13 mouse cellular contexts compared by ENCODE assay signal in genomic region chrX:11269074-11269473, GRCm38 (mm10). TPM values are rescaled to one million over a fixed set of nuclear protein-coding genes. Genes with fewer than 3 reads are reported as not detected.
DNase-seq lines count a peak whose midpoint lies in the region; ATAC-seq lines count a peak whose summit lies in the region.
"Had no signal": no experiment of that assay in that cellular context is flagged by ENCODE, and none has a peak within 500 bp of the region (broad histone marks: within the 10 kb centered on the region; RNA-seq: fewer than 3 reads in every experiment).

No protein-coding gene starts in this region.

- H3K27me3 ChIP-seq in hindbrain, embryonic 15.5 days: peaks cover 3% of the 10 kb centered on the region; the same call in 1 of the 2 replicates
- peaks cover 13% of the 10 kb centered on the region for H3K27me3 ChIP-seq in hindbrain, embryonic 12.5 days

- no peaks in the 10 kb centered on the region for H3K4me1 ChIP-seq in hindbrain, embryonic 15.5 days (replicated peaks)
- H3K4me1 ChIP-seq in hindbrain, embryonic 12.5 days: no peaks in the 10 kb centered on the region
- H3K4me1 ChIP-seq: heart, embryonic 15.5 days had no signal

- H3K9ac ChIP-seq in hindbrain, embryonic 15.5 days: no peak overlapping the region
- H3K9ac ChIP-seq in hindbrain, embryonic 12.5 days: no peak overlapping the region
- H3K9ac ChIP-seq: heart, embryonic 15.5 days; neural tube, embryonic 13.5 days had no signal

- H3K4me2 ChIP-seq in hindbrain, embryonic 15.5 days: no peak overlapping the region
- H3K4me2 ChIP-seq in hindbrain, embryonic 12.5 days (replicated peaks): no peak overlapping the region
- H3K4me2 ChIP-seq: heart, embryonic 15.5 days; neural tube, embryonic 13.5 days had no signal

- WGBS in hindbrain, embryonic 15.5 days: 66% methylated on average over 3 of the region's 3 CpGs
- WGBS in hindbrain, embryonic 12.5 days: 81% methylated on average over 3 of the region's 3 CpGs

- DNase-seq in adrenal gland, postnatal 10 days: peak; percentile 48
- DNase-seq in brain, adult 2 months (ENCODE audit: low read depth, low spot score): peak; percentile 42
- DNase-seq in heart, postnatal 14 days: peak; percentile 16 to 32
- no peak for DNase-seq in MN1 (ENCODE audit: low spot score)
- no peak for DNase-seq in urinary bladder, postnatal 25 days (ENCODE audit: low spot score)

- no peak overlapping the region for H3K27ac ChIP-seq in hindbrain, embryonic 15.5 days (replicated peaks)
- no peak overlapping the region for H3K27ac ChIP-seq in hindbrain, embryonic 12.5 days
- H3K27ac ChIP-seq: heart, embryonic 15.5 days; neural tube, embryonic 13.5 days had no signal

- no peaks in the 10 kb centered on the region for H3K36me3 ChIP-seq in hindbrain, embryonic 15.5 days
- H3K36me3 ChIP-seq in hindbrain, embryonic 12.5 days: no peaks in the 10 kb centered on the region
- H3K36me3 ChIP-seq: G1E; heart, embryonic 15.5 days; neural tube, embryonic 13.5 days had no signal

- ATAC-seq in hindbrain, embryonic 15.5 days (ENCODE audit: low FRiP score, low read depth): peak; percentile 73
- no peak for ATAC-seq in hindbrain, embryonic 12.5 days (ENCODE audit: low FRiP score)

- intact Hi-C loops in heart, postnatal 14 days (cut with DNase I): no loop called here

- H3K9me3 ChIP-seq in hindbrain, embryonic 15.5 days: no peaks in the 10 kb centered on the region
- no peaks in the 10 kb centered on the region for H3K9me3 ChIP-seq in hindbrain, embryonic 12.5 days (replicated peaks)
- H3K9me3 ChIP-seq: G1E; heart, embryonic 15.5 days; neural tube, embryonic 13.5 days had no signal

- H3K4me3 ChIP-seq in hindbrain, embryonic 15.5 days: no peak overlapping the region
- H3K4me3 ChIP-seq in hindbrain, embryonic 12.5 days: no peak overlapping the region
- H3K4me3 ChIP-seq: heart, embryonic 15.5 days; neural tube, embryonic 13.5 days had no signal

RNA-seq across cellular contexts. Expression of gene H2al1a, which starts 30.0 kb away (rescaled TPM):
- polyA plus RNA-seq in hindbrain, embryonic 15.5 days (2015; fragmentation: Nextera tagmentation; extraction: Ambion mirVana): not detected in 2 replicates
- not detected in 2 replicates for polyA plus RNA-seq in hindbrain, embryonic 12.5 days (2016; fragmentation: Nextera tagmentation; extraction: Ambion mirVana)
- total RNA-seq in adrenal gland, postnatal 10 days (2021): not detected
- total RNA-seq in heart, postnatal 14 days (2021): not detected
- total RNA-seq: G1E; megakaryocyte, adult 5-6 weeks had no signal
- polyA plus RNA-seq: G1E; heart, embryonic 15.5 days; kidney, embryonic 14.5 days; limb, embryonic 14.5 days; neural tube, embryonic 13.5 days had no signal

RNA-seq across cellular contexts. Expression of gene H2al1b, which starts 33.2 kb away (rescaled TPM):
- not detected in 2 replicates for polyA plus RNA-seq in hindbrain, embryonic 15.5 days (2015; fragmentation: Nextera tagmentation; extraction: Ambion mirVana)
- polyA plus RNA-seq in hindbrain, embryonic 12.5 days (2016; fragmentation: Nextera tagmentation; extraction: Ambion mirVana): not detected in 2 replicates
- total RNA-seq in adrenal gland, postnatal 10 days (2021): not detected
- not detected for total RNA-seq in heart, postnatal 14 days (2021)
- total RNA-seq: G1E; megakaryocyte, adult 5-6 weeks had no signal
- polyA plus RNA-seq: G1E; heart, embryonic 15.5 days; kidney, embryonic 14.5 days; limb, embryonic 14.5 days; neural tube, embryonic 13.5 days had no signal

RNA-seq across cellular contexts. Expression of gene H2al1c, which starts 36.4 kb away (rescaled TPM):
- polyA plus RNA-seq in hindbrain, embryonic 15.5 days (2015; fragmentation: Nextera tagmentation; extraction: Ambion mirVana): not detected in 2 replicates
- polyA plus RNA-seq in hindbrain, embryonic 12.5 days (2016; fragmentation: Nextera tagmentation; extraction: Ambion mirVana): not detected in 2 replicates
- total RNA-seq in adrenal gland, postnatal 10 days (2021): not detected
- not detected for total RNA-seq in heart, postnatal 14 days (2021)
- total RNA-seq: G1E; megakaryocyte, adult 5-6 weeks had no signal
- polyA plus RNA-seq: G1E; heart, embryonic 15.5 days; kidney, embryonic 14.5 days; limb, embryonic 14.5 days; neural tube, embryonic 13.5 days had no signal

RNA-seq across cellular contexts. Expression of gene H2al1d, which starts 39.5 kb away (rescaled TPM):
- not detected in 2 replicates for polyA plus RNA-seq in hindbrain, embryonic 15.5 days (2015; fragmentation: Nextera tagmentation; extraction: Ambion mirVana)
- polyA plus RNA-seq in hindbrain, embryonic 12.5 days (2016; fragmentation: Nextera tagmentation; extraction: Ambion mirVana): not detected in 2 replicates
- total RNA-seq in adrenal gland, postnatal 10 days (2021): not detected
- not detected for total RNA-seq in heart, postnatal 14 days (2021)
- total RNA-seq: G1E; megakaryocyte, adult 5-6 weeks had no signal
- polyA plus RNA-seq: G1E; heart, embryonic 15.5 days; kidney, embryonic 14.5 days; limb, embryonic 14.5 days; neural tube, embryonic 13.5 days had no signal

RNA-seq across cellular contexts. Expression of gene H2al1e, which starts 42.7 kb away (rescaled TPM):
- not detected in 2 replicates for polyA plus RNA-seq in hindbrain, embryonic 15.5 days (2015; fragmentation: Nextera tagmentation; extraction: Ambion mirVana)
- polyA plus RNA-seq in hindbrain, embryonic 12.5 days (2016; fragmentation: Nextera tagmentation; extraction: Ambion mirVana): not detected in 2 replicates
- total RNA-seq in adrenal gland, postnatal 10 days (2021): not detected
- total RNA-seq in heart, postnatal 14 days (2021): not detected
- total RNA-seq: G1E; megakaryocyte, adult 5-6 weeks had no signal
- polyA plus RNA-seq: G1E; heart, embryonic 15.5 days; kidney, embryonic 14.5 days; limb, embryonic 14.5 days; neural tube, embryonic 13.5 days had no signal

Comparison
In these comparisons a context has a peak if more than half of its experiments do, and no peak if none do; other contexts are left out.
1. DNase-seq: peak in adrenal gland, postnatal 10 days (single experiment), brain, adult 2 months (single experiment) and heart, postnatal 14 days (2 of 2); none in MN1 (single experiment) and urinary bladder, postnatal 25 days (single experiment).